Mouse (Mus musculus) layer of hippocampus, postnatal 14 days (tissue): ENCODE measurements around the gene Bcl2l1. TPM values are rescaled to one million over a fixed set of nuclear protein-coding genes. Genes with fewer than 3 reads are reported as not detected.

Experiments used
- DNase-seq, 2 experiments: peaks; one replicate each; pipeline ENCODE4 v3.0.0; 2021 to 2022; ENCODE audit warnings: low spot score in 2 of 2, mixed read lengths in 1 of 2
- microRNA-seq, 2 experiments: library from miRNA; unstranded; fragments of <30 nt; microRNA quantifications; one replicate each; pipeline ENCODE4 v1.2.0; 2021
- total RNA-seq, 2 experiments: library from RNA; stranded (reverse); gene quantifications; 2 replicates each; pipeline ENCODE4 v1.2.3; 2021

Gene Bcl2l1
- total RNA-seq, 2 experiments from 2014 or later, result 124 to 128 TPM

GRCm38 (mm10) chr2:152739842-152740260 is 91.7 kb downstream of the Bcl2l1 start:
- no peak for DNase-seq

DNA sequence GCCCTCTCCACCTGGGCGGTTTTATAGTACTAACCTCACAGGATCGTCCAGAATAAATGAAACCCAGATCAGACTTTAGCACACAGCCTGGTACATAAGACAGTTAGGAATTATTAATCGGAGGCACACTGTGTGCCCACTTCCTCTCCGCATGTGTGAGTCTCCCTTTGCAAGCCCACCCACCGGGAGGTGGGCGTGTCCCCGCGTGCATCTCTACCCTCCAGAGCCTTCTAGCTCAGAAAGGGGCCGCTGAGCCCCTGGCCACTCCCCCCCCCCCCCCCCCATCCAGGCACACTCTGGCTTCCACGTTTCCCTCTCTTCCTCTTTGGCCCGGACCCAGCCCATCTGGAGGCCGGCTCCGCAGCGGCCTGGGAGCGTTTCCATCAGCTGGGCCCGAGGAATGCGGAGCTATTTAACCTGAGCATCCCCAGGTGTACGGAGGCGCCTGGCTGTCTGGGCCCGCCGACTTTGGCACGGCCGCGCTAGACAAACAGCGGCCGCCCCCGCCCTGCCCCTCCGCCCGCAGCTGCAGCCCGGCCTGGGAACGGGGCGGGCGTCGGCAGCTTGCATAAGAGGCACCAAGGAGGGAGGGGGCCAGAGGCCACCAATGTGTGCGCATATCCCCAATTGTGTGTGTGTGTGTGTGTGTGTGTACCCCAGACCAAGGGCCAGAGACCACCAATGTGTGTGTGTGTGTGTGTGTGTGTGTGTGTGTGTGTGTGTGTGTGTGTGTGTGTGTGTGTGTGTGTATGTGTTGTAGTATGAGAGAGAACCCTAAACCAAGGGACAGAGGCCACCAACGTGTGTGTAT is 92.3 kb downstream of the Bcl2l1 start:
- DNase-seq, result peak in 1 of 2 experiments; percentile 29

DNA sequence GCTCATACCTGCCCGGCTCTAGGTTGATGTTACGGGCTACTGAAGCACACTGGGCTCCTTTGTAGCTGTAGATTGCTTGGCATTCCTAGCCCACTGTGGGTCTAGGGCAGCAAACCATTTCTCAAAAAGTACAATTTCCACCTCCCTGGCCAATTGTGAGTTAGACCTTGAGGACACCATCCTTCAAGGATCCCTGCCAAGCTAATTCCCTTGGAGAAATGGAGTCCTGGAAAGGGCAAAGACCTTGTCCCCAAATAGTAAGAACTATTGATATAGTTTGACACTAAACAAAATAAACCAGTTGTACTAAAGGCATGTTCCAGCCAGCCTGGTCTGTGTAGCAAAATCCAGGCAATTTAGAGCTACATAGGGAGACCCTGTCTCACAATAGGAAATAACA is 93.2 kb downstream of the Bcl2l1 start:
- no peak for DNase-seq

GRCm38 (mm10) chr2:152737306-152738221 is 94.0 kb downstream of the Bcl2l1 start:
- DNase-seq, result no peak

DNA sequence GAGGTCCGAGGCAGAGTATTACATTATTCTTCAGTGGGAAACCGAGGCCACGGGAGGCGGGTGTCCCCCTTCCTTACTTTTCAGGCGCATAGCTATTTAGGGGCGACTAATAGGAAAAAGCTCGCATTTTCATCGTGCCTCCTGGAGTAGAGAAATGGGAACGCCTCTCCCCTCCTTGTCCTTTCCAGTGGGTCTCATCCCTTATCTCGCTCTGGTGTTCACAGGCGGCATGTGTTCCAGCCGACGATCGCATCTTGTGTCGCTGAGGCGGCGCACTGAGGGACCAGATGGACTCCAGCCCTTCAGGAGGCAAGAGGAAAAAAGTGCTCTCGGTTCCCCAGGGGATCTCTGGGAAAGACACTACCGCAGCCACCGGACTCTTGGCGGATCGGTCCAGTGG is 94.8 kb downstream of the Bcl2l1 start:
- no peak for DNase-seq

GRCm38 (mm10) chr2:152736090-152736601 is 95.4 kb downstream of the Bcl2l1 start, which contains the start of gene Id1:
TSS of gene Id1 (plus strand) at chr2:152736251.
- DNase-seq, result peak; percentile 64 to 72

GRCm38 (mm10) chr2:152734984-152735383 is 96.5 kb downstream of the Bcl2l1 start:
- DNase-seq, result peak; percentile 88 to 96

DNA sequence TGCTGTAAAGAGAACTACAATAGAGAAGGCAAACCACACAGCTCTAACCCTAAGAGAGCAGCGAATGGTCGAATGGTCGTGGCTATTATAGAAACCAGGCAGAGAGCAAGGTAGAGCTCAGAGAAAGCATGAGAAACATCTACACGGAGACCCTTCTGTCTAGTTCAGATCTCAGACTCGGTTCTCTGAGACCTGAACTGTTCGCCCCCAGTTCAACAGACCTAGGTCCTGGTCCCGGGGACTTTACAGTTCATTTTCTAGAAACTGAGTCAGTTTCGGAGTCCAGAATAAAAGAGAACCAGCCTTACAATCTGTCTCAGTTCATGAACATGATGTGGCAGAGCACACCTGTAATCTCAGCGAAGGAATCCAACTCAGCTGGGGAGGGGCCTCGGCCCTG is 97.0 kb downstream of the Bcl2l1 start:
- DNase-seq, result no peak

- no peak for DNase-seq
These were observed 98.3 kb downstream of the Bcl2l1 start for GRCm38 (mm10) chr2:152733201-152733600.

Small RNA genes lying within 50 kb of the gene (microRNA-seq; reads per million reads assigned to microRNA genes)
- gene Gm23802, result 0 reads per million in 2 experiments
- 0 reads per million in 2 experiments for gene Mir5622

Other genes with a start within 250 kb of the Bcl2l1 start
- not detected for gene Defb45, start 232.3 kb downstream of the Bcl2l1 start, total RNA-seq
- gene Defb36, start 227.4 kb downstream of the Bcl2l1 start, total RNA-seq, result not detected
- not detected for gene Defb25, start 208.7 kb downstream of the Bcl2l1 start, total RNA-seq
- gene Rem1, start 204.8 kb downstream of the Bcl2l1 start, total RNA-seq, result under 1 TPM; 0.72 to 0.83 TPM
- gene H13, start 162.3 kb downstream of the Bcl2l1 start, total RNA-seq, result 10 to 100 TPM; 84.9 to 86.7 TPM
- gene Mcts2, start 144.7 kb downstream of the Bcl2l1 start, total RNA-seq, result 10 to 100 TPM; 25.4 to 25.7 TPM
- gene Id1, start 95.5 kb downstream of the Bcl2l1 start, total RNA-seq, result 10 to 100 TPM; 32.9 to 35.8 TPM
- gene Cox4i2, start 77.6 kb downstream of the Bcl2l1 start, total RNA-seq, result 1 to 10 TPM; 2.9 to 3.6 TPM
- gene Tpx2, start 16.2 kb upstream of the Bcl2l1 start, total RNA-seq, result 1 to 10 TPM; 2.5 to 4.7 TPM
- gene Mylk2, start 79.6 kb upstream of the Bcl2l1 start, total RNA-seq, result under 1 TPM in 1 of 2 experiments, not detected in 1; 0.12 TPM
- 1 to 10 TPM; 1.3 to 1.7 TPM for gene Foxs1, start 101.5 kb upstream of the Bcl2l1 start, total RNA-seq
- gene Dusp15, start 120.0 kb upstream of the Bcl2l1 start, total RNA-seq, result 10 to 100 TPM; 26.1 to 27.1 TPM
- 1 to 10 TPM; 1.7 to 3.0 TPM for gene Ttll9, start 130.8 kb upstream of the Bcl2l1 start, total RNA-seq
- gene Pdrg1, start 183.7 kb upstream of the Bcl2l1 start, total RNA-seq, result 10 to 100 TPM; 34.0 to 37.4 TPM
- gene Xkr7, start 200.1 kb upstream of the Bcl2l1 start, total RNA-seq, result 1 to 10 TPM; 3.3 TPM
- gene Ccm2l, start 234.2 kb upstream of the Bcl2l1 start, total RNA-seq, result 1 to 10 TPM; 5.5 to 7.4 TPM